Mouse (Mus musculus) spleen, adult 2 months (tissue): ENCODE measurements around the gene Rb1. TPM values are rescaled to one million over a fixed set of nuclear protein-coding genes. Genes with fewer than 3 reads are reported as not detected.

Experiments
- DNase-seq, 2 experiments: peaks; one replicate each; pipeline versions ENCODE4 v3.0.0 to v3.0.0-alpha.2; 2012 to 2021; ENCODE audit warnings: low spot score in 2 of 2, low read depth in 1 of 2
- H3K27ac ChIP-seq: fragments of 200-500 bp; 2 replicates; pipeline ENCODE4 v1.5.1; 2012; ENCODE audit warnings: low read length, inconsistent platforms; ENCODE audit not compliant: insufficient read depth
- H3K27me3 ChIP-seq: fragments of 200-500 bp; 2 replicates; pipeline ENCODE4 v1.6.1; 2012; ENCODE audit warnings: mild to moderate bottlenecking, moderate library complexity, low read length, inconsistent platforms; ENCODE audit not compliant: control insufficient read depth, insufficient read depth
- H3K36me3 ChIP-seq: fragments of 200-500 bp; 2 replicates; pipeline ENCODE4 v1.6.1; 2012; ENCODE audit warnings: mild to moderate bottlenecking, low read length, inconsistent platforms; ENCODE audit not compliant: control insufficient read depth, insufficient read depth
- H3K4me1 ChIP-seq: fragments of 200-500 bp; 2 replicates; pipeline ENCODE4 v1.6.1; 2011; ENCODE audit warnings: inconsistent platforms; ENCODE audit not compliant: control insufficient read depth, insufficient read depth, insufficient read length
- H3K4me3 ChIP-seq: fragments of 200-500 bp; 2 replicates; pipeline ENCODE4 v1.5.1; 2011; ENCODE audit warnings: mild to moderate bottlenecking, inconsistent platforms; ENCODE audit not compliant: insufficient read depth, insufficient read length; ENCODE audit errors: extremely low read depth
- CTCF ChIP-seq: fragments of 200-500 bp; IDR thresholded peaks from 2 replicates; pipeline ENCODE4 v1.5.1; 2011; ENCODE audit warnings: mild to moderate bottlenecking, inconsistent platforms; ENCODE audit not compliant: insufficient read depth, insufficient read length, insufficient replicate concordance; ENCODE audit errors: extremely low read depth
- POLR2A ChIP-seq: fragments of 200-500 bp; IDR thresholded peaks from 2 replicates; pipeline ENCODE4 v1.6.1; 2011; ENCODE audit warnings: low read depth, low read length, inconsistent platforms
- WGBS: fragments of 180-500 bp; shearing (Covaris S2); methylation state at CpG from one replicate; pipeline ENCODE4 v1.1.7; 2018; 5-methylcytosine and 5-hydroxymethylcytosine counted together
- polyA plus RNA-seq: library from polyadenylated mRNA; depleted of rRNA; stranded (reverse); fragments of >200 nt; gene quantifications from 2 replicates; pipeline ENCODE4 v1.2.3, GENCODE M21; 2012

Gene Rb1
- polyA plus RNA-seq, 1 experiment: 5.2 TPM

GRCm38 (mm10) chr14:73204016-73204415 is 121.6 kb downstream of the Rb1 start:
- 68% methylated on average over 3 of the region's 3 CpGs for WGBS
- peaks cover 13% of the 10 kb centered on the region for H3K36me3 ChIP-seq

GRCm38 (mm10) chr14:73201447-73201846 is 124.2 kb downstream of the Rb1 start:
- no peak overlapping the region for H3K4me3 ChIP-seq
- H3K4me1 ChIP-seq: no peaks in the 10 kb centered on the region
- no peak for DNase-seq
- H3K27ac ChIP-seq: no peak overlapping the region
- H3K27me3 ChIP-seq: no peaks in the 10 kb centered on the region
- 53% methylated on average over 3 of the region's 3 CpGs for WGBS
- TF ChIP-seq CTCF: no peak
- no peak for TF ChIP-seq POLR2A
- peaks cover 23% of the 10 kb centered on the region for H3K36me3 ChIP-seq

More at GRCm38 (mm10) chr14:73204016-73204415, 121.6 kb downstream of the Rb1 start:
- no peak for DNase-seq
- TF ChIP-seq CTCF: no peak
- no peak for TF ChIP-seq POLR2A
- Histone ChIP-seq H3K27ac (no peak overlapping the region), H3K4me1 (no peaks in the 10 kb centered on the region), H3K27me3 (no peaks in the 10 kb centered on the region), H3K4me3 (no peak overlapping the region)

GRCm38 (mm10) chr14:73199058-73199457 is 126.6 kb downstream of the Rb1 start:
- H3K36me3 ChIP-seq: peaks cover 20% of the 10 kb centered on the region
- TF ChIP-seq CTCF: no peak
- TF ChIP-seq POLR2A: no peak
- DNase-seq: no peak
- H3K4me1 ChIP-seq: no peaks in the 10 kb centered on the region
- WGBS: 93% methylated on average over 5 of the region's 5 CpGs
- H3K27ac ChIP-seq: no peak overlapping the region
- no peak overlapping the region for H3K4me3 ChIP-seq
- H3K27me3 ChIP-seq: no peaks in the 10 kb centered on the region

GRCm38 (mm10) chr14:73186875-73187274 is 138.7 kb downstream of the Rb1 start:
- Histone ChIP-seq H3K4me1 (no peaks in the 10 kb centered on the region), H3K4me3 (no peak overlapping the region), H3K27me3 (no peaks in the 10 kb centered on the region), H3K27ac (no peak overlapping the region), H3K36me3 (peaks cover 2% of the 10 kb centered on the region)
- no peak for TF ChIP-seq POLR2A
- no peak for TF ChIP-seq CTCF
- 86% methylated on average over 7 of the region's 7 CpGs for WGBS
- DNase-seq: no peak

- Histone ChIP-seq H3K27ac (no peak overlapping the region), H3K4me3 (no peak overlapping the region), H3K36me3 (peaks cover 6% of the 10 kb centered on the region; the same call in 1 of the 2 replicates), H3K27me3 (no peaks in the 10 kb centered on the region), H3K4me1 (peaks cover 3% of the 10 kb centered on the region; the same call in 1 of the 2 replicates)
- DNase-seq: no peak
- TF ChIP-seq CTCF: no peak
- TF ChIP-seq POLR2A: no peak
- WGBS: 82% methylated on average over 2 of the region's 2 CpGs
These were observed 144.5 kb downstream of the Rb1 start for GRCm38 (mm10) chr14:73181144-73181543.

- TF ChIP-seq CTCF (no peak), POLR2A (no peak)
- H3K4me1 ChIP-seq: peaks cover 3% of the 10 kb centered on the region; the same call in 1 of the 2 replicates
- peaks cover 6% of the 10 kb centered on the region; the same call in 1 of the 2 replicates for H3K36me3 ChIP-seq
- no peaks in the 10 kb centered on the region for H3K27me3 ChIP-seq
- H3K4me3 ChIP-seq: no peak overlapping the region
- 51% methylated on average over 3 of the region's 3 CpGs for whole genome bisulfite sequencing
- no peak overlapping the region for H3K27ac ChIP-seq
- DNase-seq: no peak
These were observed 145.0 kb downstream of the Rb1 start for GRCm38 (mm10) chr14:73180671-73181070.

- Histone ChIP-seq H3K36me3 (peaks cover 6% of the 10 kb centered on the region; the same call in 1 of the 2 replicates), H3K27me3 (no peaks in the 10 kb centered on the region), H3K4me1 (peaks cover 5% of the 10 kb centered on the region; the same call in 1 of the 2 replicates), H3K4me3 (no peak overlapping the region), H3K27ac (no peak overlapping the region)
- no peak for DNase-seq
- TF ChIP-seq POLR2A (no peak), CTCF (no peak)
- WGBS: 62% methylated on average over 4 of the region's 4 CpGs
These were observed 146.4 kb downstream of the Rb1 start for GRCm38 (mm10) chr14:73179221-73179681.
